Mouse (Mus musculus) embryo, embryonic 11 days (tissue): ENCODE measurements at regions not wholly inside any gene's neighbourhood (a gene's known extent, or its start where the extent isn't known, plus 50 kb on each side); places are given as distances from the start of the nearest gene placed in this dataset.

Experiments used
- DNase-seq: peaks from one replicate; pipeline ENCODE4 v3.0.0-alpha.2; 2015

DNA sequence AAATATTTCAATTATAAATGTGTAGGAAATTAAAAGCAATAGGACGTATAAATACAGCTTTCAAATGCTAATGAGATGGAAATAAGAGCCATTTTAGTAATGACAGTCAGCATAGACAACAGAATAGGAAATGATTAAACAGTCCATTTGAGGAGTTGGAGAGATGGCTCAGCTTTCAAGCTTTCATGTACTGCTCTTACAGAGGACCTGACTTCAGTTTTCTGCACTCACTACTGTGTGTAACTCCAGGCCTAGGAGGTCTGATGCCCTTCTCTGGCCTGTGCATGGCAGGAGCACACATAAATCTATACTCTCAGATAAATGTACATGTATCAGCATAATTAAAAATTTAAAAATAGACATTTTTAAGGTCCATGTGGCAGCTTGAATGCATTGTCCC is 643.1 kb downstream of the Fgf12 start:
- DNase-seq: no peak
